Mouse (Mus musculus): ENCODE measurements at regions not wholly inside any gene's neighbourhood (a gene's known extent, or its start where the extent isn't known, plus 50 kb on each side); places are given as distances from the start of the nearest gene placed in this dataset.

DNA sequence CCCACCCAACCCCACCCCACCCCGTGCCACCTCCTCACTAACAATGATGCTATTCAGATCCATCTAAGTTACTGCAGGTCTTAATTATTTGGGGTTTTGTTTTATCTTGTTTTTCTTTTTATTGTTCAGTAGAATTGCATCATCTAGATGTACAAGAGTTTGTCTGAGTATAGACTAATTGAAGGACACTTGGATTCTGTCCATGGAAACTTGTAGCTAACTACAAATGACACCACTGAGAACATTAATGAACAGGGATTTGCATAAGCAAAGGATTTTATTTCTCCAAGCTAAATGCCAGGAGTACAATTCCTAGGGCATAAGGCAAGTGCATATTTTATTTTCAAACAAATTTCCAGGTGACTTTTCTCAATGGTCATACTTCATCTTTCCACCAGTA is 318.4 kb upstream of the Slc7a11 start:
- TF ChIP-seq CTCF (IDR thresholded peaks at IDR 0.05; ENCODE audit: borderline replicate concordance, insufficient read depth, low read depth, low read length): no peak
- no peak for TF ChIP-seq POLR2A (IDR thresholded peaks at IDR 0.05; ENCODE audit: borderline replicate concordance, insufficient read depth, low read length)
